Mouse (Mus musculus): ENCODE data around the gene Nt5dc3. TPM values are rescaled to one million over a fixed set of nuclear protein-coding genes. Genes with fewer than 3 reads are reported as not detected.

Gene Nt5dc3
- polyA plus RNA-seq, 1 experiment = 15.5 TPM

DNA sequence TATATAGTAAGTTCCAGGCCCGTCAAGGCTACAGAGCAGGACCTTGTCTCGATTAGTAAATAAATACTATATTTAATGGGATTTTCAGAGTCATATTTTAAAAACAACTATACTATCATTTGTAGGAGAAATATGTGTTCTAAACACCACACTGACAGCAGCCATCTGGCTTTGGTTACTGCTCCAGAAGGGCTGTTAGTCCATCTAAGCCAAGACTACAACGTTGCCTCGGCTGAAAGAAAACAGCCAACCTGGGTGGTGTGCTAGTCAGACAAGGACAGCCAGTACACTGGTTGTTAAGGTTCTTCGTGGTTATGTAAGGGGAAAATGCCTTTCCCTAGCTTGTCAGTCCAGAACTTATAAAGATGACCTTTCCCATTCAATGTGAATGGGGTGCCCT is 63.9 kb downstream of the Nt5dc3 start:
- Histone ChIP-seq H3K36me3 (ENCODE audit: control insufficient read depth, insufficient read depth) (no peaks in the 10 kb centered on the region), H3K4me3 (no peak overlapping the region), H3K79me2 (ENCODE audit: control insufficient read depth, insufficient read depth) (no peaks in the 10 kb centered on the region), H3K4me2 (ENCODE audit: low read depth) (no peak overlapping the region), H3K27me3 (ENCODE audit: control insufficient read depth, insufficient read depth, insufficient read length) (no peaks in the 10 kb centered on the region), H3ac (ENCODE audit: control insufficient read depth, insufficient read length) (no peak overlapping the region)
- TF ChIP-seq TCF12 (IDR thresholded peaks at IDR 0.05; ENCODE audit: insufficient read depth, poor library complexity, severe bottlenecking) (no peak), POLR2A (IDR thresholded peaks at IDR 0.05; ENCODE audit: insufficient read length, low read depth) (no peak), MYOG (IDR thresholded peaks at IDR 0.05; ENCODE audit: control insufficient read depth in 1 of 3, insufficient read depth in 1 of 3, insufficient read length in 2 of 3, low read depth in 2 of 3) (no peak), TCF3 (IDR thresholded peaks at IDR 0.05; ENCODE audit: insufficient read length, low read depth) (no peak), SRF (IDR thresholded peaks at IDR 0.05; ENCODE audit: control insufficient read depth, insufficient read length, low read depth) (no peak), MYOD1 (IDR thresholded peaks at IDR 0.05; ENCODE audit: control insufficient read depth in 1 of 3, insufficient read length in 2 of 3, low read depth in 2 of 3) (no peak), MAX (IDR thresholded peaks at IDR 0.05; ENCODE audit: low read depth) (no peak), POLR2AphosphoS2 (IDR thresholded peaks at IDR 0.05; ENCODE audit: insufficient read length, low read depth) (no peak), USF1 (IDR thresholded peaks at IDR 0.05; ENCODE audit: low read depth) (no peak), REST (IDR thresholded peaks at IDR 0.05; ENCODE audit: insufficient read depth, insufficient read length) (no peak), CEBPB (IDR thresholded peaks at IDR 0.05; ENCODE audit: insufficient read depth, poor library complexity, severe bottlenecking) (no peak), E2F4 (IDR thresholded peaks at IDR 0.05; ENCODE audit: insufficient read depth) (no peak)

DNA sequence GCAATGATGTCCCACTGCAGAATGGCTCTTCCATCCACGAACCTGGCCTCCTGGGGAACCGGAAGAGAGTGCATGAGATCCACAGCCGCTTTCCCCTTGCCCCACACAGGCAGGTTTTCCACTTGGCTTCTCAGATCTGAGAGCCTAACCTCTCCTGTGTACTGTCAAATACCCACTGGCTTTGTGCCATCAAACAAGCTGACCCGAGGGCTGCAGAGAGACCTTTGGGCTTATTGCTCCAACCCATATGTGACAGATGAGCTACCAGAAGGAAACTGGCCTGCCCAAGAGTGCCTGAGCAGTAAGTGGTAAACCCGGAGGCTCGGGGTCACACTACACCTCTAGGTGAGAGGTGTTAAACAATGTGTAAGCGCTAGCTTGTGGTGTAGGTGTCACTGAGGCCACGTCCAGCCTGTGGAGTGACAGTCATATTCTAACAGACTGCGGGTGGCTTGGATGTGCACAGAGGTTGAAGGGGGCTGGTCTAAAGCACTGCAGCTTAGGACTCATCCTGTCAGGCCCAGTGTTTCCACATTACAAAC is 68.2 kb downstream of the Nt5dc3 start:
- Histone ChIP-seq H3K27me3 (ENCODE audit: control insufficient read depth, insufficient read depth, insufficient read length) (no peaks in the 10 kb centered on the region), H3K79me2 (ENCODE audit: control insufficient read depth, insufficient read depth) (no peaks in the 10 kb centered on the region), H3K36me3 (ENCODE audit: control insufficient read depth, insufficient read depth) (no peaks in the 10 kb centered on the region), H3K4me2 (ENCODE audit: low read depth) (no peak overlapping the region), H3ac (ENCODE audit: control insufficient read depth, insufficient read length) (no peak overlapping the region), H3K4me3 (no peak overlapping the region)
- TF ChIP-seq MYOD1 (IDR thresholded peaks at IDR 0.05; ENCODE audit: control insufficient read depth in 1 of 3, insufficient read length in 2 of 3, low read depth in 2 of 3) = no peak
- no peak for TF ChIP-seq MYOG (IDR thresholded peaks at IDR 0.05; ENCODE audit: control insufficient read depth in 1 of 3, insufficient read depth in 1 of 3, insufficient read length in 2 of 3, low read depth in 2 of 3)
- TF ChIP-seq USF1 (IDR thresholded peaks at IDR 0.05; ENCODE audit: low read depth) = no peak
- no peak for TF ChIP-seq E2F4 (IDR thresholded peaks at IDR 0.05; ENCODE audit: insufficient read depth)
- no peak for TF ChIP-seq POLR2AphosphoS2 (IDR thresholded peaks at IDR 0.05; ENCODE audit: insufficient read length, low read depth)
- TF ChIP-seq TCF12 (IDR thresholded peaks at IDR 0.05; ENCODE audit: insufficient read depth, poor library complexity, severe bottlenecking) = no peak
- no peak for TF ChIP-seq SRF (IDR thresholded peaks at IDR 0.05; ENCODE audit: control insufficient read depth, insufficient read length, low read depth)
- no peak for TF ChIP-seq TCF3 (IDR thresholded peaks at IDR 0.05; ENCODE audit: insufficient read length, low read depth)
- TF ChIP-seq POLR2A (IDR thresholded peaks at IDR 0.05; ENCODE audit: insufficient read length, low read depth) = no peak
- no peak for TF ChIP-seq REST (IDR thresholded peaks at IDR 0.05; ENCODE audit: insufficient read depth, insufficient read length)
- TF ChIP-seq CEBPB (IDR thresholded peaks at IDR 0.05; ENCODE audit: insufficient read depth, poor library complexity, severe bottlenecking) = no peak
- no peak for TF ChIP-seq MAX (IDR thresholded peaks at IDR 0.05; ENCODE audit: low read depth)

DNA sequence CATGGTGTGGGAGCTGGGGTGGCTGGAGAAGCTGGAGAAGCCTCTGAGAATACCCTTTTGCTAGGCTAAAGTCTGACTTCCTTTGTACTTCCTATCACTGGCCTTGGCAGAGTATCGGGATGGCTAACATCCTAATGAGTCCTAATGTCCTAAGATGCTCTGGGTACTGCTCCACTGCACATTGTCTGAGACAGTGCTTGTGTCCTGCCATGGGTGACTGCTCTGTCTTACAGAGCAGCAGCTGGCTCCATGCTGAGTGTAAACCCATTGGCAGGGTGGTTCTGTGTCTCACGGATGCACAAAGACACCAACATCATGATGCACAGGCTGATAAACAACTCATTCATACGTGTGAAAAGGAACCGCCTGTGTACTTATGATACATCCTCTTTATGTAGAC is 70.3 kb downstream of the Nt5dc3 start:
- H3K4me2 ChIP-seq (ENCODE audit: low read depth) = no peak overlapping the region
- no peaks in the 10 kb centered on the region for H3K27me3 ChIP-seq (ENCODE audit: control insufficient read depth, insufficient read depth, insufficient read length)
- no peak overlapping the region for H3K4me3 ChIP-seq
- no peaks in the 10 kb centered on the region for H3K79me2 ChIP-seq (ENCODE audit: control insufficient read depth, insufficient read depth)
- TF ChIP-seq SRF (IDR thresholded peaks at IDR 0.05; ENCODE audit: control insufficient read depth, insufficient read length, low read depth) (no peak), REST (IDR thresholded peaks at IDR 0.05; ENCODE audit: insufficient read depth, insufficient read length) (no peak), TCF3 (IDR thresholded peaks at IDR 0.05; ENCODE audit: insufficient read length, low read depth) (no peak), MAX (IDR thresholded peaks at IDR 0.05; ENCODE audit: low read depth) (no peak), CEBPB (IDR thresholded peaks at IDR 0.05; ENCODE audit: insufficient read depth, poor library complexity, severe bottlenecking) (no peak), MYOG (IDR thresholded peaks at IDR 0.05; ENCODE audit: control insufficient read depth in 1 of 3, insufficient read depth in 1 of 3, insufficient read length in 2 of 3, low read depth in 2 of 3) (no peak), E2F4 (IDR thresholded peaks at IDR 0.05; ENCODE audit: insufficient read depth) (no peak)
- no peak overlapping the region for H3ac ChIP-seq (ENCODE audit: control insufficient read depth, insufficient read length)
- no peaks in the 10 kb centered on the region for H3K36me3 ChIP-seq (ENCODE audit: control insufficient read depth, insufficient read depth)

DNA sequence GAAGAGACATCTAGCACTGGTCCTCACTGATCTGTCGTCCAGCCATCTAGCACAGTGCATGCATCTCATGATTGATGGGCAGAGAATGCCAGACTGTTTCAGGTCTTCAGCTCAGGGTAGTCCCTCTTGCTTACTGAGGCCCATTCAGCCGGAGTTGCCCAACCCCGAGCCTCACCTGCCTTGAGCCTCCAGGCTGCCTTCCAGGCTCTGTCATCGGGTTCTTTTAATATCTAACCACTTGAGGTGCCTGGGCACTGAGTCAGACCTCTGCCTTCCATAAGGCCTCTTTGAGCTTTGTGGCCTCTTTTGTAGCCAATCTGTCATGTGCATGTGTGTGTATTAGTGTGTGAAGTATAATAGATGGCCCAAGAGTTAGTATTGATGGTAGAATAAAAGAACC is 70.7 kb downstream of the Nt5dc3 start:
- TF ChIP-seq CEBPB (IDR thresholded peaks at IDR 0.05; ENCODE audit: insufficient read depth, poor library complexity, severe bottlenecking) (no peak), MYOG (IDR thresholded peaks at IDR 0.05; ENCODE audit: control insufficient read depth in 1 of 3, insufficient read depth in 1 of 3, insufficient read length in 2 of 3, low read depth in 2 of 3) (peak in 2 of 3 experiments; percentile 11 to 29), MYOD1 (IDR thresholded peaks at IDR 0.05; ENCODE audit: control insufficient read depth in 1 of 3, insufficient read length in 2 of 3, low read depth in 2 of 3) (peak; percentile 19 to 86 (median 82)), TCF12 (IDR thresholded peaks at IDR 0.05; ENCODE audit: insufficient read depth, poor library complexity, severe bottlenecking) (peak; percentile 16), E2F4 (IDR thresholded peaks at IDR 0.05; ENCODE audit: insufficient read depth) (no peak), TCF3 (IDR thresholded peaks at IDR 0.05; ENCODE audit: insufficient read length, low read depth) (peak; percentile 6)
- no peaks in the 10 kb centered on the region for H3K27me3 ChIP-seq (ENCODE audit: control insufficient read depth, insufficient read depth, insufficient read length)
- no peak overlapping the region for H3ac ChIP-seq (ENCODE audit: control insufficient read depth, insufficient read length)
- H3K4me2 ChIP-seq (ENCODE audit: low read depth) = no peak overlapping the region
- no peaks in the 10 kb centered on the region for H3K79me2 ChIP-seq (ENCODE audit: control insufficient read depth, insufficient read depth)
- no peaks in the 10 kb centered on the region for H3K36me3 ChIP-seq (ENCODE audit: control insufficient read depth, insufficient read depth)
- no peak overlapping the region for H3K4me3 ChIP-seq

DNA sequence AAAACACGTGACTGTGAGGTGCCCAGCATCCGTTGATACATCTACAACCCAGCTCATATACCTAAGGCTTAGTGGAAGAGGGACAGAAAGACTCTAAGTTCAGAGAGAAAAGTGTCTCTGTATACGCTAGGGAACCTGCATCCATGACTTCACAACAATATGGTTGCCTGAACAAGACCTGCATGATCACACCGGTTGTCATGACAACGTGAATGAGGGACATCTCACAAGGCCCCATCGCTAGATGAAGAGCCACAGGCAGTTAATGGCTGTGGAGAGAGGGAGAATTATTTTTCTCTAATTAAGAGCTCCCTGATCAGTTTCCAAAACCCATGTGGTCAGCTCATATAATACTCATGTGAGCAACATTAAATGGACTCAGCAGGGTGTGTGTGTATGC is 73.4 kb downstream of the Nt5dc3 start:
- no peak overlapping the region for H3ac ChIP-seq (ENCODE audit: control insufficient read depth, insufficient read length)
- no peak overlapping the region for H3K4me3 ChIP-seq
- no peaks in the 10 kb centered on the region for H3K27me3 ChIP-seq (ENCODE audit: control insufficient read depth, insufficient read depth, insufficient read length)
- TF ChIP-seq MAX (IDR thresholded peaks at IDR 0.05; ENCODE audit: low read depth) (no peak), MYOD1 (IDR thresholded peaks at IDR 0.05; ENCODE audit: control insufficient read depth in 1 of 3, insufficient read length in 2 of 3, low read depth in 2 of 3) (no peak), MYOG (IDR thresholded peaks at IDR 0.05; ENCODE audit: control insufficient read depth in 1 of 3, insufficient read depth in 1 of 3, insufficient read length in 2 of 3, low read depth in 2 of 3) (no peak), TCF12 (IDR thresholded peaks at IDR 0.05; ENCODE audit: insufficient read depth, poor library complexity, severe bottlenecking) (no peak), CEBPB (IDR thresholded peaks at IDR 0.05; ENCODE audit: insufficient read depth, poor library complexity, severe bottlenecking) (no peak), TCF3 (IDR thresholded peaks at IDR 0.05; ENCODE audit: insufficient read length, low read depth) (no peak), POLR2A (IDR thresholded peaks at IDR 0.05; ENCODE audit: insufficient read length, low read depth) (no peak), E2F4 (IDR thresholded peaks at IDR 0.05; ENCODE audit: insufficient read depth) (no peak), SRF (IDR thresholded peaks at IDR 0.05; ENCODE audit: control insufficient read depth, insufficient read length, low read depth) (no peak), POLR2AphosphoS2 (IDR thresholded peaks at IDR 0.05; ENCODE audit: insufficient read length, low read depth) (no peak), REST (IDR thresholded peaks at IDR 0.05; ENCODE audit: insufficient read depth, insufficient read length) (no peak), USF1 (IDR thresholded peaks at IDR 0.05; ENCODE audit: low read depth) (no peak)
- no peaks in the 10 kb centered on the region for H3K79me2 ChIP-seq (ENCODE audit: control insufficient read depth, insufficient read depth)
- no peak overlapping the region for H3K4me2 ChIP-seq (ENCODE audit: low read depth)
- no peaks in the 10 kb centered on the region for H3K36me3 ChIP-seq (ENCODE audit: control insufficient read depth, insufficient read depth)
